Comparison of ENCODE assay signal across 11 mouse cellular contexts in genomic region chr4:41698421-41699016, GRCm38 (mm10). TPM values are rescaled to one million over a fixed set of nuclear protein-coding genes. Genes with fewer than 3 reads are reported as not detected.
DNase-seq lines count a peak whose midpoint lies in the region; ATAC-seq lines count a peak whose summit lies in the region.
"Not testable (repeated sequence)": the region's sequence is repeated elsewhere in the genome, so short reads cannot be mapped to it uniquely, and the experiment has no call there.
"Had no signal": no experiment of that assay in that cellular context is flagged by ENCODE, and none has a peak within 500 bp of the region (broad histone marks: within the 10 kb centered on the region; RNA-seq: fewer than 3 reads in every experiment).

No protein-coding gene starts in this region.

- peak; percentile 82 for DNase-seq in cerebellum, adult 11-12 months
- peak; percentile 64 for DNase-seq in gastrocnemius, postnatal 10 days

- not testable (repeated sequence) for H3K36me3 ChIP-seq in embryonic facial prominence, embryonic 13.5 days; heart, embryonic 14.5 days (ENCODE audit: control insufficient read depth, insufficient read depth, low read length); intestine, embryonic 15.5 days; limb, embryonic 13.5 days; midbrain, embryonic 16.5 days (ENCODE audit: control insufficient read depth, insufficient read depth, low read length)

- not testable (repeated sequence) for H3K27ac ChIP-seq in embryonic facial prominence, embryonic 13.5 days; heart, embryonic 14.5 days (replicated peaks in 1 of 2; ENCODE audit: control insufficient read depth in 1 of 2, insufficient read depth in 1 of 2, low read depth in 2 of 2, low read length in 2 of 2); intestine, embryonic 15.5 days; limb, embryonic 13.5 days; midbrain, embryonic 16.5 days (ENCODE audit: low read length)

- H3K4me1 ChIP-seq in embryonic facial prominence, embryonic 13.5 days; heart, embryonic 14.5 days (ENCODE audit: control insufficient read depth in 2 of 2, insufficient read depth in 2 of 2, low read length in 2 of 2); intestine, embryonic 15.5 days (replicated peaks); limb, embryonic 13.5 days; midbrain, embryonic 16.5 days (ENCODE audit: control insufficient read depth, insufficient read depth, low read length): not testable (repeated sequence)

- not testable (repeated sequence) for H3K4me3 ChIP-seq in embryonic facial prominence, embryonic 13.5 days; heart, embryonic 14.5 days (ENCODE audit: control insufficient read depth in 1 of 2, insufficient read depth in 1 of 2, low read depth in 1 of 2, low read length in 2 of 2); intestine, embryonic 15.5 days (replicated peaks); limb, embryonic 13.5 days; midbrain, embryonic 16.5 days (ENCODE audit: low read depth, low read length)

- H3K9ac ChIP-seq in embryonic facial prominence, embryonic 13.5 days; heart, embryonic 14.5 days (ENCODE audit: low read length); intestine, embryonic 15.5 days; limb, embryonic 13.5 days; midbrain, embryonic 16.5 days (ENCODE audit: low read depth, low read length): not testable (repeated sequence)

- peak overlapping the region; percentile 40 for H3K4me2 ChIP-seq in embryonic facial prominence, embryonic 13.5 days
- H3K4me2 ChIP-seq in heart, embryonic 14.5 days (ENCODE audit: low read length) = peak overlapping the region; percentile 23; the same call in 1 of the 2 replicates
- peak overlapping the region; percentile 31; the same call in 1 of the 2 replicates for H3K4me2 ChIP-seq in intestine, embryonic 15.5 days (replicated peaks)
- peak overlapping the region; percentile 42 for H3K4me2 ChIP-seq in limb, embryonic 13.5 days (replicated peaks)
- peak overlapping the region; percentile 21; the same call in 1 of the 2 replicates for H3K4me2 ChIP-seq in midbrain, embryonic 16.5 days (ENCODE audit: low read length)

- H3K27me3 ChIP-seq in embryonic facial prominence, embryonic 13.5 days; heart, embryonic 14.5 days (ENCODE audit: control insufficient read depth, insufficient read depth, low read length); intestine, embryonic 15.5 days (replicated peaks); midbrain, embryonic 16.5 days (ENCODE audit: control insufficient read depth, insufficient read depth, low read depth, low read length): not testable (repeated sequence)
- H3K27me3 ChIP-seq in limb, embryonic 13.5 days = peaks cover 16% of the 10 kb centered on the region

- ATAC-seq in embryonic facial prominence, embryonic 13.5 days (ENCODE audit: insufficient number of reproducible peaks, insufficient read depth, low FRiP score, low TSS enrichment, low read depth); heart, embryonic 14.5 days (ENCODE audit: insufficient number of reproducible peaks, insufficient read depth, low FRiP score, low read depth); intestine, embryonic 15.5 days; limb, embryonic 13.5 days (ENCODE audit: low FRiP score, low read depth); midbrain, embryonic 16.5 days: not testable (repeated sequence)

- WGBS in embryonic facial prominence, embryonic 13.5 days = 3% methylated on average over 23 of the region's 32 CpGs
- 6% methylated on average over 18 of the region's 32 CpGs for WGBS in heart, embryonic 14.5 days
- WGBS in intestine, embryonic 15.5 days = 8% methylated on average over 27 of the region's 32 CpGs
- WGBS in limb, embryonic 13.5 days = 3% methylated on average over 14 of the region's 32 CpGs
- 4% methylated on average over 22 of the region's 32 CpGs for WGBS in midbrain, embryonic 16.5 days

- H3K9me3 ChIP-seq in embryonic facial prominence, embryonic 13.5 days; heart, embryonic 14.5 days (ENCODE audit: control insufficient read depth, low read length); intestine, embryonic 15.5 days; limb, embryonic 13.5 days; midbrain, embryonic 16.5 days (replicated peaks; ENCODE audit: control insufficient read depth, low read length, poor library complexity, severe bottlenecking): not testable (repeated sequence)

RNA-seq across cellular contexts. Expression of gene Il11ra1, which starts 1.3 kb away (rescaled TPM):
- 427 and 512 TPM in 2 replicates for polyA plus RNA-seq in embryonic facial prominence, embryonic 13.5 days (2015; fragmentation: Nextera tagmentation; extraction: Ambion mirVana)
- 10 to 100 TPM; 74.3 to 75.3 TPM for total RNA-seq in gastrocnemius, postnatal 10 days (2021)
- 120 and 136 TPM in 2 replicates for polyA plus RNA-seq in heart, embryonic 14.5 days (2014; fragmentation: Nextera tagmentation; extraction: Ambion mirVana)
- 127 and 129 TPM in 2 replicates for polyA plus RNA-seq in intestine, embryonic 15.5 days (2015; fragmentation: Nextera tagmentation; extraction: Ambion mirVana)
- polyA plus RNA-seq in limb, embryonic 13.5 days (2015; fragmentation: Nextera tagmentation; extraction: Ambion mirVana) = 405 and 439 TPM in 2 replicates
- polyA plus RNA-seq in midbrain, embryonic 16.5 days (2015; fragmentation: Nextera tagmentation; extraction: Ambion mirVana) = 31.5 and 36.3 TPM in 2 replicates

RNA-seq across cellular contexts. Expression of gene Cntfr, which starts 1.6 kb away (rescaled TPM):
- 11.2 and 16.3 TPM in 2 replicates for polyA plus RNA-seq in embryonic facial prominence, embryonic 13.5 days (2015; fragmentation: Nextera tagmentation; extraction: Ambion mirVana)
- total RNA-seq in gastrocnemius, postnatal 10 days (2021) = 10 to 100 TPM; 20.1 to 28.2 TPM
- polyA plus RNA-seq in heart, embryonic 14.5 days (2014; fragmentation: Nextera tagmentation; extraction: Ambion mirVana) = 1.2 and 2.8 TPM in 2 replicates
- 5.1 and 6.4 TPM in 2 replicates for polyA plus RNA-seq in intestine, embryonic 15.5 days (2015; fragmentation: Nextera tagmentation; extraction: Ambion mirVana)
- 5.1 and 5.5 TPM in 2 replicates for polyA plus RNA-seq in limb, embryonic 13.5 days (2015; fragmentation: Nextera tagmentation; extraction: Ambion mirVana)
- 28.1 and 28.3 TPM in 2 replicates for polyA plus RNA-seq in midbrain, embryonic 16.5 days (2015; fragmentation: Nextera tagmentation; extraction: Ambion mirVana)
- polyA plus RNA-seq: erythroblast, embryonic 14.5 days; macrophage had no signal

RNA-seq across cellular contexts. Expression of gene Rpp25l, which starts 14.8 kb away (rescaled TPM):
- polyA plus RNA-seq in embryonic facial prominence, embryonic 13.5 days (2015; fragmentation: Nextera tagmentation; extraction: Ambion mirVana) = 84.5 and 93.3 TPM in 2 replicates
- total RNA-seq in gastrocnemius, postnatal 10 days (2021) = 10 to 100 TPM; 31.5 to 41.4 TPM
- 47.1 and 48.6 TPM in 2 replicates for polyA plus RNA-seq in heart, embryonic 14.5 days (2014; fragmentation: Nextera tagmentation; extraction: Ambion mirVana)
- 58.8 and 65.0 TPM in 2 replicates for polyA plus RNA-seq in intestine, embryonic 15.5 days (2015; fragmentation: Nextera tagmentation; extraction: Ambion mirVana)
- polyA plus RNA-seq in limb, embryonic 13.5 days (2015; fragmentation: Nextera tagmentation; extraction: Ambion mirVana) = 74.9 and 76.6 TPM in 2 replicates
- 52.3 and 52.4 TPM in 2 replicates for polyA plus RNA-seq in midbrain, embryonic 16.5 days (2015; fragmentation: Nextera tagmentation; extraction: Ambion mirVana)

RNA-seq across cellular contexts. Expression of gene Dctn3, which starts 24.5 kb away (rescaled TPM):
- 123 and 128 TPM in 2 replicates for polyA plus RNA-seq in embryonic facial prominence, embryonic 13.5 days (2015; fragmentation: Nextera tagmentation; extraction: Ambion mirVana)
- 10 to 100 TPM; 44.3 to 57.6 TPM for total RNA-seq in gastrocnemius, postnatal 10 days (2021)
- 122 and 134 TPM in 2 replicates for polyA plus RNA-seq in heart, embryonic 14.5 days (2014; fragmentation: Nextera tagmentation; extraction: Ambion mirVana)
- 122 and 131 TPM in 2 replicates for polyA plus RNA-seq in intestine, embryonic 15.5 days (2015; fragmentation: Nextera tagmentation; extraction: Ambion mirVana)
- 104 and 106 TPM in 2 replicates for polyA plus RNA-seq in limb, embryonic 13.5 days (2015; fragmentation: Nextera tagmentation; extraction: Ambion mirVana)
- 295 and 313 TPM in 2 replicates for polyA plus RNA-seq in midbrain, embryonic 16.5 days (2015; fragmentation: Nextera tagmentation; extraction: Ambion mirVana)

RNA-seq across cellular contexts. Expression of gene Arid3c, which starts 32.4 kb away (rescaled TPM):
- 0.15 and 0.20 TPM in 2 replicates for polyA plus RNA-seq in embryonic facial prominence, embryonic 13.5 days (2015; fragmentation: Nextera tagmentation; extraction: Ambion mirVana)
- not detected for total RNA-seq in gastrocnemius, postnatal 10 days (2021)
- polyA plus RNA-seq in heart, embryonic 14.5 days (2014; fragmentation: Nextera tagmentation; extraction: Ambion mirVana) = not detected in 2 replicates
- not detected in 2 replicates for polyA plus RNA-seq in intestine, embryonic 15.5 days (2015; fragmentation: Nextera tagmentation; extraction: Ambion mirVana)
- 0.14 TPM in 1 of 2 replicates, not detected in the other for polyA plus RNA-seq in limb, embryonic 13.5 days (2015; fragmentation: Nextera tagmentation; extraction: Ambion mirVana)
- polyA plus RNA-seq in midbrain, embryonic 16.5 days (2015; fragmentation: Nextera tagmentation; extraction: Ambion mirVana) = 0.58 and 1.2 TPM in 2 replicates
- total RNA-seq: adrenal gland, adult 8-10 months had no signal
- polyA plus RNA-seq: erythroblast, embryonic 14.5 days; liver, embryonic 13.5 days; macrophage had no signal
